Mouse (Mus musculus) lung, embryonic 14.5 days (tissue): ENCODE data around the gene Net1. TPM values are rescaled to one million over a fixed set of nuclear protein-coding genes. Genes with fewer than 3 reads are reported as not detected.

Experiments
- ATAC-seq: fragments of 200-750 bp; cut with Nextera tagmentation; 2 replicates; pipeline ENCODE4 v1.8.0; 2017; ENCODE audit warnings: mild to moderate bottlenecking, moderate TSS enrichment, moderate library complexity; ENCODE audit not compliant: insufficient read depth
- DNase-seq: peaks from one replicate; pipeline ENCODE4 v3.0.0-alpha.2; 2015
- H3K27ac ChIP-seq: fragments of 300-500 bp; sonication (generic); 2 replicates; pipeline ENCODE4 v1.5.1; 2014; ENCODE audit warnings: low read depth, mild to moderate bottlenecking, moderate library complexity
- H3K27me3 ChIP-seq: fragments of 300-500 bp; sonication (generic); 2 replicates; pipeline ENCODE4 v1.6.1; 2014; ENCODE audit warnings: low read length, control low read depth; ENCODE audit not compliant: insufficient read depth
- H3K36me3 ChIP-seq: fragments of 300-500 bp; sonication (generic); 2 replicates; pipeline ENCODE4 v1.6.1; 2014; ENCODE audit warnings: control low read depth; ENCODE audit not compliant: insufficient read depth
- H3K4me1 ChIP-seq: fragments of 300-500 bp; sonication (generic); 2 replicates; pipeline ENCODE4 v1.6.1; 2014; ENCODE audit warnings: antibody characterized with exemption, control low read depth; ENCODE audit not compliant: insufficient read depth
- H3K4me2 ChIP-seq: fragments of 300-500 bp; sonication (generic); 2 replicates; pipeline ENCODE4 v1.6.1; 2014; ENCODE audit warnings: mild to moderate bottlenecking
- H3K4me3 ChIP-seq: fragments of 300-500 bp; sonication (generic); 2 replicates; pipeline ENCODE4 v1.5.1; 2014; ENCODE audit warnings: low read depth, low read length
- H3K9ac ChIP-seq: fragments of 300-500 bp; sonication (generic); 2 replicates; pipeline ENCODE4 v1.6.1; 2014
- H3K9me3 ChIP-seq: fragments of 300-500 bp; sonication (generic); 2 replicates; pipeline ENCODE4 v1.6.1; 2016; ENCODE audit warnings: low read depth, low read length, control low read depth
- CTCF ChIP-seq: IDR thresholded peaks from 2 replicates; pipeline ENCODE4 v1.5.1; 2016; ENCODE audit warnings: antibody characterized with exemption, low read depth
- WGBS: fragments of 180-500 bp; shearing (Covaris S2); extraction: QIAGEN DNeasy Blood & Tissue Kit; methylation state at CpG from one replicate; pipeline ENCODE4 v1.1.7; 2014; 5-methylcytosine and 5-hydroxymethylcytosine counted together
- polyA plus RNA-seq: library from polyadenylated mRNA; unstranded; fragments of >200 nt; fragmentation: Nextera tagmentation; extraction: Ambion mirVana; gene quantifications from 2 replicates; pipeline ENCODE4 v1.2.1, GENCODE M21; 2014

Net1 gene
- polyA plus RNA-seq, 1 experiment from 2014 or later: 71.4 TPM

GRCm38 (mm10) chr13:3896913-3897312, 21.1 kb downstream of the Net1 start:
- H3K4me1 ChIP-seq: 0 out of 2 replicates have a peak, but pooled peaks cover 3% of the 10 kb centered on the region
- H3K27me3 ChIP-seq: no peaks in the 10 kb centered on the region
- H3K4me3 ChIP-seq: no peak overlapping the region
- WGBS: 29% methylated on average over 5 of the region's 5 CpGs
- H3K9me3 ChIP-seq: no peaks in the 10 kb centered on the region
- peak; percentile 94 for TF ChIP-seq CTCF
- H3K9ac ChIP-seq: no peak overlapping the region
- H3K27ac ChIP-seq: no peak overlapping the region
- peaks cover 6% of the 10 kb centered on the region for H3K36me3 ChIP-seq
- ATAC-seq: no peak
- peak; percentile 92 for DNase-seq
- H3K4me2 ChIP-seq: no peak overlapping the region

- H3K36me3 ChIP-seq: peaks cover 6% of the 10 kb centered on the region
- no peak overlapping the region for H3K9ac ChIP-seq
- no peaks in the 10 kb centered on the region for H3K9me3 ChIP-seq
- no peak for DNase-seq
- WGBS: 85% methylated on average over 6 of the region's 6 CpGs
- ATAC-seq: no peak
- H3K4me1 ChIP-seq: 0 out of 2 replicates have a peak, but pooled peaks cover 3% of the 10 kb centered on the region
- H3K4me2 ChIP-seq: no peak overlapping the region
- no peak overlapping the region for H3K4me3 ChIP-seq
- no peak overlapping the region for H3K27ac ChIP-seq
- no peak for TF ChIP-seq CTCF
- no peaks in the 10 kb centered on the region for H3K27me3 ChIP-seq
These were observed 22.0 kb downstream of the Net1 start for GRCm38 (mm10) chr13:3896032-3896431.

- Histone ChIP-seq H3K4me1 (0 out of 2 replicates have a peak, but pooled peaks cover 3% of the 10 kb centered on the region), H3K9ac (no peak overlapping the region), H3K27ac (no peak overlapping the region), H3K4me3 (no peak overlapping the region), H3K9me3 (no peaks in the 10 kb centered on the region), H3K27me3 (no peaks in the 10 kb centered on the region), H3K4me2 (no peak overlapping the region), H3K36me3 (peaks cover 6% of the 10 kb centered on the region)
- no peak for ATAC-seq
- no peak for TF ChIP-seq CTCF
- no peak for DNase-seq
- WGBS: 55% methylated on average over 8 of the region's 8 CpGs
These were observed 22.5 kb downstream of the Net1 start for GRCm38 (mm10) chr13:3895397-3895980.

GRCm38 (mm10) chr13:3894549-3894948, 23.5 kb downstream of the Net1 start:
- Histone ChIP-seq H3K4me1 (0 out of 2 replicates have a peak, but pooled peaks cover 3% of the 10 kb centered on the region), H3K9me3 (no peaks in the 10 kb centered on the region), H3K4me2 (no peak overlapping the region), H3K27ac (no peak overlapping the region), H3K4me3 (no peak overlapping the region), H3K9ac (no peak overlapping the region), H3K27me3 (no peaks in the 10 kb centered on the region), H3K36me3 (peaks cover 5% of the 10 kb centered on the region)
- WGBS: 70% methylated on average over 8 of the region's 8 CpGs
- DNase-seq (peak; percentile 9), ATAC-seq (no peak)
- no peak for TF ChIP-seq CTCF

- H3K9ac ChIP-seq: peak overlapping the region; percentile 69
- peak overlapping the region; percentile 57 for H3K4me3 ChIP-seq
- WGBS: under 1% methylated on average over 35 of the region's 35 CpGs
- H3K27ac ChIP-seq: peak overlapping the region; percentile 84
- DNase-seq: peak; percentile 96
- no peaks in the 10 kb centered on the region for H3K27me3 ChIP-seq
- H3K4me1 ChIP-seq: 0 out of 2 replicates have a peak, but pooled peaks cover 3% of the 10 kb centered on the region
- no peaks in the 10 kb centered on the region for H3K9me3 ChIP-seq
- TF ChIP-seq CTCF: no peak
- peaks cover 8% of the 10 kb centered on the region for H3K36me3 ChIP-seq
- peak overlapping the region; percentile 59 for H3K4me2 ChIP-seq
- peak; percentile 98 for ATAC-seq
These were observed 24.8 kb downstream of the Net1 start for GRCm38 (mm10) chr13:3893126-3893734.

- WGBS: 4% methylated on average over 7 of the region's 7 CpGs
These were observed 25.4 kb downstream of the Net1 start for GRCm38 (mm10) chr13:3892601-3893000.

GRCm38 (mm10) chr13:3891479-3892087, 26.4 kb downstream of the Net1 start:
- Histone ChIP-seq H3K9ac (peak overlapping the region; percentile 69), H3K4me2 (peak overlapping the region; percentile 59), H3K27ac (no peak overlapping the region), H3K27me3 (no peaks in the 10 kb centered on the region), H3K36me3 (peaks cover 24% of the 10 kb centered on the region), H3K4me3 (peak overlapping the region; percentile 57), H3K9me3 (no peaks in the 10 kb centered on the region), H3K4me1 (0 out of 2 replicates have a peak, but pooled peaks cover 3% of the 10 kb centered on the region)
- ATAC-seq (no peak), DNase-seq (no peak)
- TF ChIP-seq CTCF: no peak
- 19% methylated on average over 8 of the region's 8 CpGs for WGBS

More at GRCm38 (mm10) chr13:3892601-3893000, 25.4 kb downstream of the Net1 start:
- Histone ChIP-seq H3K27ac (no peak overlapping the region), H3K9me3 (no peaks in the 10 kb centered on the region), H3K9ac (peak overlapping the region; percentile 69), H3K4me1 (0 out of 2 replicates have a peak, but pooled peaks cover 3% of the 10 kb centered on the region), H3K27me3 (no peaks in the 10 kb centered on the region), H3K36me3 (peaks cover 14% of the 10 kb centered on the region), H3K4me2 (peak overlapping the region; percentile 59), H3K4me3 (peak overlapping the region; percentile 57)
- no peak for ATAC-seq
- TF ChIP-seq CTCF: no peak
- DNase-seq: peak; percentile 44
